ENCODE assay signal across 20 mouse cellular contexts in the genomic region with DNA sequence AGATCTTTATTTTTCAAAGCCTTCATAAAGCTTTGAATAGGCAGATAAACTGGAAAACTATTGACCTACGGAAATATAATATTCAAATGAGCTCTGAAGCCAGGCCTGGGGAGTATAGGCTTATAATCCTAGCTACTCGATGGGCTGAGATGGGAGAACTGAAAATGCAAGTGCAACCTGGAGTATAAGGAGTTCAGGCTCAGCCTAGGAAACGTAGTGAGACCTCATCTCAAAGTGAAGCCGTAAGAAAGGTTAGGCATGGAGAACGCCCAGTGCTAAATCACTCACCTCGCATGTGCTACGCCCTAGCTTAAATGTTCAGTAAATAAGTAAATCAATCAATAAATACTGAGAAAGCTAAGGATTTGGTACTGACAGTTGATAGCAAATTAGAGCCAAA.
DNase-seq lines count a peak whose midpoint lies in the region; ATAC-seq lines count a peak whose summit lies in the region.
"Had no signal": no experiment of that assay in that cellular context is flagged by ENCODE, and none has a peak within 500 bp of the region (broad histone marks: within the 10 kb centered on the region; RNA-seq: fewer than 3 reads in every experiment).

No protein-coding gene starts in this region.

- H3K4me2 ChIP-seq in forebrain, embryonic 13.5 days: no peak overlapping the region
- H3K4me2 ChIP-seq in neural tube, embryonic 13.5 days: no peak overlapping the region
- H3K4me2 ChIP-seq in hindbrain, embryonic 15.5 days: no peak overlapping the region
- H3K4me2 ChIP-seq in neural tube, embryonic 15.5 days: no peak overlapping the region
- H3K4me2 ChIP-seq in kidney, embryonic 14.5 days (replicated peaks; ENCODE audit: low read depth, low read length): no peak overlapping the region
- H3K4me2 ChIP-seq: heart, embryonic 11.5 days; limb, embryonic 12.5 days had no signal

- WGBS in forebrain, embryonic 13.5 days: 80% methylated on average over 7 of the region's 7 CpGs
- 94% methylated on average over 7 of the region's 7 CpGs for WGBS in forebrain, embryonic 10.5 days
- WGBS in neural tube, embryonic 13.5 days: 83% methylated on average over 7 of the region's 7 CpGs
- WGBS in hindbrain, embryonic 15.5 days: 66% methylated on average over 7 of the region's 7 CpGs
- WGBS in neural tube, embryonic 15.5 days: 77% methylated on average over 7 of the region's 7 CpGs
- 82% methylated on average over 7 of the region's 7 CpGs for WGBS in kidney, embryonic 14.5 days

- H3K4me3 ChIP-seq in forebrain, embryonic 13.5 days: no peak overlapping the region
- H3K4me3 ChIP-seq in forebrain, embryonic 10.5 days: no peak overlapping the region
- H3K4me3 ChIP-seq in neural tube, embryonic 13.5 days: no peak overlapping the region
- no peak overlapping the region for H3K4me3 ChIP-seq in hindbrain, embryonic 15.5 days
- H3K4me3 ChIP-seq in neural tube, embryonic 15.5 days (replicated peaks): no peak overlapping the region
- no peak overlapping the region for H3K4me3 ChIP-seq in kidney, embryonic 14.5 days (ENCODE audit: low read length)
- H3K4me3 ChIP-seq: erythroblast, embryonic 14.5 days; limb, embryonic 12.5 days had no signal

- H3K36me3 ChIP-seq in forebrain, embryonic 13.5 days (ENCODE audit: poor library complexity, severe bottlenecking): peaks cover 45% of the 10 kb centered on the region
- peaks cover 47% of the 10 kb centered on the region for H3K36me3 ChIP-seq in forebrain, embryonic 10.5 days (replicated peaks)
- H3K36me3 ChIP-seq in neural tube, embryonic 13.5 days: peaks cover 44% of the 10 kb centered on the region
- peaks cover 37% of the 10 kb centered on the region for H3K36me3 ChIP-seq in hindbrain, embryonic 15.5 days
- H3K36me3 ChIP-seq in neural tube, embryonic 15.5 days: peaks cover 25% of the 10 kb centered on the region
- H3K36me3 ChIP-seq in kidney, embryonic 14.5 days (ENCODE audit: control insufficient read depth, insufficient read depth, low read length): peaks cover 19% of the 10 kb centered on the region

- H3K4me1 ChIP-seq in forebrain, embryonic 13.5 days: peaks cover 83% of the 10 kb centered on the region
- H3K4me1 ChIP-seq in forebrain, embryonic 10.5 days: peaks cover 45% of the 10 kb centered on the region
- peaks cover 64% of the 10 kb centered on the region for H3K4me1 ChIP-seq in neural tube, embryonic 13.5 days (replicated peaks)
- H3K4me1 ChIP-seq in hindbrain, embryonic 15.5 days (replicated peaks): peaks cover 81% of the 10 kb centered on the region
- H3K4me1 ChIP-seq in neural tube, embryonic 15.5 days: peaks cover 45% of the 10 kb centered on the region
- H3K4me1 ChIP-seq in kidney, embryonic 14.5 days (ENCODE audit: control insufficient read depth, insufficient read depth, low read length): no peaks in the 10 kb centered on the region

- no peak for DNase-seq in forebrain, embryonic 10.5 days (ENCODE audit: extremely low spot score, low spot score)
- no peak for DNase-seq in neural tube, embryonic 10.5 days (ENCODE audit: extremely low spot score, low spot score)
- no peak for DNase-seq in heart, adult 18-20 months
- DNase-seq: adrenal gland, postnatal 36 days; cerebellum, adult 8-10 months; gastrocnemius, postnatal 36 days; kidney, adult 11 months; kidney, postnatal 14 days; right cerebral cortex, adult 18-20 months had no signal

- H3K9ac ChIP-seq in forebrain, embryonic 13.5 days: no peak overlapping the region
- no peak overlapping the region for H3K9ac ChIP-seq in neural tube, embryonic 13.5 days
- H3K9ac ChIP-seq in hindbrain, embryonic 15.5 days: no peak overlapping the region
- no peak overlapping the region for H3K9ac ChIP-seq in neural tube, embryonic 15.5 days (replicated peaks)
- no peak overlapping the region for H3K9ac ChIP-seq in kidney, embryonic 14.5 days (ENCODE audit: low read depth, low read length)
- H3K9ac ChIP-seq: limb, embryonic 12.5 days; liver, embryonic 14.5 days had no signal

- H3K9me3 ChIP-seq in forebrain, embryonic 13.5 days (replicated peaks): no peaks in the 10 kb centered on the region
- no peaks in the 10 kb centered on the region for H3K9me3 ChIP-seq in forebrain, embryonic 10.5 days
- no peaks in the 10 kb centered on the region for H3K9me3 ChIP-seq in neural tube, embryonic 13.5 days
- no peaks in the 10 kb centered on the region for H3K9me3 ChIP-seq in hindbrain, embryonic 15.5 days
- no peaks in the 10 kb centered on the region for H3K9me3 ChIP-seq in neural tube, embryonic 15.5 days (replicated peaks)
- no peaks in the 10 kb centered on the region for H3K9me3 ChIP-seq in kidney, embryonic 14.5 days (ENCODE audit: control insufficient read depth, low read length)
- H3K9me3 ChIP-seq: limb, embryonic 12.5 days had no signal

- H3K27ac ChIP-seq in forebrain, embryonic 13.5 days: peak overlapping the region; percentile 59; the same call in 1 of the 2 replicates
- H3K27ac ChIP-seq in forebrain, embryonic 10.5 days: no peak overlapping the region
- 0 out of 2 replicates have a peak overlapping the region, but pooled peaks have one; percentile 14 for H3K27ac ChIP-seq in neural tube, embryonic 13.5 days (replicated peaks)
- peak overlapping the region; percentile 71 for H3K27ac ChIP-seq in hindbrain, embryonic 15.5 days (replicated peaks)
- peak overlapping the region; percentile 60 for H3K27ac ChIP-seq in neural tube, embryonic 15.5 days (replicated peaks)
- H3K27ac ChIP-seq in kidney, embryonic 14.5 days (ENCODE audit: low read depth, low read length): no peak overlapping the region
- H3K27ac ChIP-seq: liver, embryonic 14.5 days had no signal

- no peaks in the 10 kb centered on the region for H3K27me3 ChIP-seq in forebrain, embryonic 13.5 days
- no peaks in the 10 kb centered on the region for H3K27me3 ChIP-seq in forebrain, embryonic 10.5 days (ENCODE audit: poor library complexity, severe bottlenecking)
- H3K27me3 ChIP-seq in neural tube, embryonic 13.5 days: no peaks in the 10 kb centered on the region
- H3K27me3 ChIP-seq in hindbrain, embryonic 15.5 days: no peaks in the 10 kb centered on the region
- no peaks in the 10 kb centered on the region for H3K27me3 ChIP-seq in neural tube, embryonic 15.5 days (replicated peaks)
- no peaks in the 10 kb centered on the region for H3K27me3 ChIP-seq in kidney, embryonic 14.5 days (ENCODE audit: control insufficient read depth, insufficient read depth, low read length)
- H3K27me3 ChIP-seq: limb, embryonic 12.5 days; Patski had no signal

- peak; percentile 5; the same call in 1 of the 2 replicates for ATAC-seq in forebrain, embryonic 13.5 days
- no peak for ATAC-seq in neural tube, embryonic 13.5 days (ENCODE audit: low read depth)
- ATAC-seq in hindbrain, embryonic 15.5 days (ENCODE audit: low FRiP score, low read depth): no peak
- no peak for ATAC-seq in neural tube, embryonic 15.5 days (ENCODE audit: low FRiP score)
- no peak for ATAC-seq in kidney, embryonic 14.5 days (ENCODE audit: low FRiP score, low TSS enrichment)
- ATAC-seq: lung, postnatal 0 days; Patski had no signal

Comparison
In these comparisons a context has a peak if more than half of its experiments do, and no peak if none do; other contexts are left out.
1. H3K27ac ChIP-seq: peak in forebrain, embryonic 13.5 days (single experiment), neural tube, embryonic 13.5 days (single experiment), hindbrain, embryonic 15.5 days (single experiment) and neural tube, embryonic 15.5 days (single experiment); none in forebrain, embryonic 10.5 days (single experiment) and kidney, embryonic 14.5 days (single experiment).